Mouse (Mus musculus) neural tube, embryonic 14.5 days (tissue): ENCODE results near the gene Ubap1l. TPM values are rescaled to one million over a fixed set of nuclear protein-coding genes. Genes with fewer than 3 reads are reported as not detected.
A peak's percentile ranks its signal among the peaks of the same experiment; 100 is the strongest.
"Not testable (repeated sequence)": the region's sequence is repeated elsewhere in the genome, so short reads cannot be mapped to it uniquely, and the experiment has no call there.

Experiments
- ATAC-seq: fragments of 200-750 bp; cut with Nextera tagmentation; 2 replicates; pipeline ENCODE4 v1.8.0; 2017; ENCODE audit warnings: low read depth, mild to moderate bottlenecking, moderate TSS enrichment, moderate library complexity
- H3K27ac ChIP-seq: fragments of 300-500 bp; sonication (generic); 2 replicates; pipeline ENCODE4 v1.5.1; 2014; ENCODE audit warnings: low read depth, mild to moderate bottlenecking, control low read depth, low read length, moderate library complexity, mixed read lengths
- H3K27me3 ChIP-seq: fragments of 300-500 bp; sonication (generic); 2 replicates; pipeline ENCODE4 v1.6.1; 2014; ENCODE audit warnings: low read length; ENCODE audit not compliant: control insufficient read depth, insufficient read depth
- H3K36me3 ChIP-seq: fragments of 300-500 bp; sonication (generic); 2 replicates; pipeline ENCODE4 v1.6.1; 2014; ENCODE audit warnings: low read length, mixed read lengths; ENCODE audit not compliant: control insufficient read depth, insufficient read depth
- H3K4me1 ChIP-seq: fragments of 300-500 bp; sonication (generic); 2 replicates; pipeline ENCODE4 v1.6.1; 2014; ENCODE audit warnings: low read length; ENCODE audit not compliant: control insufficient read depth, insufficient read depth
- H3K4me2 ChIP-seq: fragments of 300-500 bp; sonication (generic); 2 replicates; pipeline ENCODE4 v1.6.1; 2014; ENCODE audit warnings: mild to moderate bottlenecking, low read depth, low read length, control low read depth
- H3K4me3 ChIP-seq: fragments of 300-500 bp; sonication (generic); 2 replicates; pipeline ENCODE4 v1.5.1; 2014; ENCODE audit warnings: low read depth, low read length, control low read depth, mixed read lengths
- H3K9ac ChIP-seq: fragments of 300-500 bp; sonication (generic); replicated peaks from 2 replicates; pipeline ENCODE4 v1.6.1; 2014; ENCODE audit warnings: low read depth, mild to moderate bottlenecking, control low read depth, low read length, mixed read lengths
- H3K9me3 ChIP-seq: fragments of 300-500 bp; sonication (generic); 2 replicates; pipeline ENCODE4 v1.6.1; 2016; ENCODE audit warnings: low read length; ENCODE audit not compliant: control insufficient read depth
- WGBS: fragments of 180-500 bp; shearing (Covaris S2); extraction: QIAGEN DNeasy Blood & Tissue Kit; methylation state at CpG from one replicate; pipeline ENCODE4 v1.1.7; 2014; 5-methylcytosine and 5-hydroxymethylcytosine counted together
- polyA plus RNA-seq: library from polyadenylated mRNA; unstranded; fragments of >200 nt; fragmentation: Nextera tagmentation; extraction: Ambion mirVana; gene quantifications from 2 replicates; pipeline ENCODE4 v1.2.1, GENCODE M21; 2014

Gene Ubap1l
- polyA plus RNA-seq, 1 experiment from 2014 or later: 7.2 TPM

DNA sequence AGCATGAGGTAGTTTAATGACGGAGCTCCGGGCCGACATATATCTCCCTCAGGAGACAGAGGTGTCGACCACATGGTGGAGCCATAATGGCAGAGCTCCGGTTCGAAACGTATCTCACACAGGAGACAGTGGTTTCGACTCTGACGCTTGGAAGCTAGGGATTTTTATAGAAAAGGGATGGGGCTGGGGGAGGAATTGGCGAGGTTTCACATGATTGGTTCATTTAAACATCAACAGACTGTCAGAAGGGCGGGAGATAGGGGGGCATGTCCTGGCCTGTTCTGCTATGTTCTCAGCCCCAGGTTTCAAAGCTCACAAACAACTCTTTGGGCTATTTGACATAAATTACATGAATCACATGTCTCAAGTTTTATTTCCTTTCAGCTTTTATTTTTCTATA lies 15.4 kb upstream of the Ubap1l start:
- ATAC-seq: peak; percentile 49; the same call in 1 of the 2 replicates
- Histone ChIP-seq H3K4me3 (peak overlapping the region; percentile 98), H3K27ac (peak overlapping the region; percentile 88), H3K4me1 (peaks cover 12% of the 10 kb centered on the region), H3K9ac (peak overlapping the region; percentile 95; the same call in 1 of the 2 replicates), H3K4me2 (peak overlapping the region; percentile 92)
- not testable (repeated sequence) for H3K9me3 ChIP-seq, H3K27me3 ChIP-seq, H3K36me3 ChIP-seq
- 50% methylated on average over 11 of the region's 11 CpGs for WGBS

DNA sequence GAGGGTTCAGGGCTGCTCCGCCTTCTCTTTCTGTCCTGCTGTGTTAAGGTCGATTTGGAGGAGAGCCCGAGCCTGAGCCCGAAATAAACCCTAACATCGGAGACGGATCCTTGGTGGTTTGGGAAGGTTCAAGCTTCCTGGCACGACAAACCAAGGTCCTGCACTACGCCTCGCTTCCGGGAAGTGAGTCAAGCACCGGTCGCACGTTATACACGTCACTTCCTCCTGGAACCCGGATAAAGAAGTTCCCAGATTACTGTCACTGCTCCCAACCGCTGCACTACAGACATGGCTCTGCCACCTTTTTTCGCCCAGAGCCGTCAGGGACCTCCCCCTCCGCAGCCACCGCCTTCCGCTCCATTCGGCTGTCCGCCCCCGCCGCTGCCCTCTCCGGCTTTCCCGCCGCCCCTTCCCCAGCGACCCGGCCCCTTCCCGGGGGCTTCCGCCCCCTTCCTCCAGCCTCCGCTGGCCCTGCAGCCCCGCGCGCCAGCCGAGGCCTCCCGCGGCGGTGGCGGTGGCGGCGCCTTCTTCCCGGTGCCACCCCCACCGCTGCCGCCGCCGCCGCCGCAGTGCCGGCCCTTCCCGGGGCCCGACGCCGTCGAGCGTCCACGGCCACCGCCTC lies 14.9 kb upstream of the Ubap1l start, which contains the start of gene Pdcd7:
Gene Pdcd7 (plus strand): TSS at position 251 of the 622 bp plus-strand sequence.
- Histone ChIP-seq H3K4me2 (peak within 1 kb of the TSS; percentile 92), H3K4me1 (peaks cover 12% of the 10 kb centered on the region), H3K27me3 (no peaks in the 10 kb centered on the region; the same call in 1 of the 2 replicates), H3K36me3 (no peaks in the 10 kb centered on the region), H3K27ac (peak within 1 kb of the TSS; percentile 88), H3K9me3 (no peaks in the 10 kb centered on the region), H3K4me3 (peak within 1 kb of the TSS; percentile 98), H3K9ac (peak within 1 kb of the TSS; percentile 95)
- WGBS: under 1% methylated on average over 44 of the region's 59 CpGs
- ATAC-seq: peak; percentile 98

DNA sequence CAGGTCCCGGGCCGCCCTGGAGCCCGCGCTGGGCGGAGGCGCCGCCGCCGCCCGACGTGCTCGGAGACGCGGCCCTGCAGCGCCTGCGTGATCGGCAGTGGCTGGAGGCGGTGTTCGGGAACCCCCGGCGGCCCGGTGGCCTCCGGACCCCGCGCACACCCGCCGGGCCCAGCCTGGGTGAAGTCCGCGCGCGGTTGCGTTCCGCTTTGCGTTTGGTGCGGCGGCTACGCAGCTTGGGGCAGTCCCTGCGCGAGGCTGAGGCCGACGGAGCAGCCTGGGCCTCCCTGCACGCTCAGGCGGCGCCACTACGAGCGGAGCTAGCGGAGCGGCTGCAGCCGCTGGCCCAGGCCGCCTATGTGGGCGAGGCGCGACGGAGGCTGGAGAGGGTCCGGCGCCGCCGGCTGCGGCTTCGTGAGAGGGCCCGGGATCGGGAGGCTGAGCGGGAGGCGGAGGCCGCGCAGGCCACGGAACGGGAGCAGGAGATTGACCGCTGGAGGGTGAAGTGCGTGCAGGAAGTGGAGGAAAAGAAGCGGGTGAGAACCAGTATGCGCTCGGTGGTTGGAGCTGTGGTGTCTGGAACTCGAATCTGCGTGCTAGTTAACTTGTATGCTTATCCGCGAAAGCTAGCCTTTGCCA lies 14.2 kb upstream of the Ubap1l start:
- Histone ChIP-seq H3K4me3 (peak overlapping the region; percentile 98), H3K9ac (peak overlapping the region; percentile 95), H3K4me1 (peaks cover 12% of the 10 kb centered on the region), H3K27ac (peak overlapping the region; percentile 88), H3K36me3 (no peaks in the 10 kb centered on the region), H3K9me3 (no peaks in the 10 kb centered on the region), H3K4me2 (peak overlapping the region; percentile 92), H3K27me3 (no peaks in the 10 kb centered on the region; the same call in 1 of the 2 replicates)
- under 1% methylated on average over 69 of the region's 77 CpGs for WGBS
- ATAC-seq: peak; percentile 72

DNA sequence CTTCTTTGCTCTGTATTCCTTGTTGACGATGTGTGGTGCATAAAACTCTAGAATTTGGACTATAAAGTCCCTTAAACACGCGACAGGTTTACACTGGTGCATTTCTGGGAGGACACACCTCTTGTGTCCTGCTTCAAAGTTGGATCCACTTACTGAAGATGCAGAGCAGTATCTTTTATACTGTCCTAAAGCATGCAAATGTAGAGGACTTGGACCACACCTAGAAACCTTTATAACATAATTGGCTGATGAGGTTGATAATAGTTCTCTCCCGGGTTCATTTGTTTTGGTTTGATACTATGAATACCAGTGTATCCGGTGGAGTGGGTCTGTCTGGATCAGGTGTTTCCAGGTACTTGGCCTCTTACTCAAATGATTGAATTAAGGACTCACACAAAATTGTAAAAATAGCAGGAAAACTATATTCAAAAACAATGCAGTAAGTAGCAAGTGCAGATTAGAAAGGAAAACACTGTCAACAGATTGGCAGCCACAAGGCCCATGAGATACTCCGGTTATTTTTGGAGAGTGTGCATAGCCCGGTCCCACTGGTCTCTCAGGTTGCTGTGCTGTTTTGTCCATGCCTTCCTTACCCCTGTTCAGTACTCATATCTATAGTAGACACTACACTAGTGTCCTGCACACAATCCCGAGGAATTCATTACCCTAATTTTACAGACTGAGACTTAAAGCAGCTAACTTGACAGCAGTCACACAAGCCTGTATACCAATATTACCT lies 13.6 kb upstream of the Ubap1l start:
- Histone ChIP-seq H3K4me2 (peak overlapping the region; percentile 92), H3K27me3 (no peaks in the 10 kb centered on the region; the same call in 1 of the 2 replicates), H3K4me1 (peaks cover 12% of the 10 kb centered on the region), H3K9me3 (no peaks in the 10 kb centered on the region), H3K27ac (no peak overlapping the region), H3K9ac (peak overlapping the region; percentile 95), H3K36me3 (no peaks in the 10 kb centered on the region), H3K4me3 (peak overlapping the region; percentile 98)
- ATAC-seq: no peak
- 49% methylated on average over 8 of the region's 8 CpGs for WGBS

DNA sequence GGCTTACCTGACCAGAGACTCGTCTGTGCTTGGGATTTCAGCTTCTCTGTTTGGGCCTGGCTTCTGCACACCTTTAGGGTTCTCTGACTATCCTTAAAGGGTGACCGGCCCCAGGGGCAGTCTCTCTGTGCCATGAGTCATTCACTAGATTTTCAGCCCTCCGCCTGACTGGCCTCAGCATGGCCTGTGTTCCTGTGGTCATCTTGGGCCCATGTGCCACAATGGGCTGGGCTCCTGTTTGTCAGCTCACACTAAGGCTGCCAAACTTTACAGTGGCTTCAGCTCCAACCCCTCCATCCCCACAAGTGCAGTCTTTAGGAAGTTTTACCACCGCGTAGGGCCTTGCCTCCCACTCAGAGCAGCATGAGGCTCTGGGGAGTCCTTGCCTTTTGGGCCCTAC lies 7.6 kb upstream of the Ubap1l start:
- WGBS: 90% methylated on average over 5 of the region's 5 CpGs
- Histone ChIP-seq H3K4me3 (no peak overlapping the region), H3K36me3 (peaks cover 16% of the 10 kb centered on the region), H3K27ac (no peak overlapping the region), H3K9ac (no peak overlapping the region), H3K27me3 (no peaks in the 10 kb centered on the region), H3K4me1 (no peaks in the 10 kb centered on the region), H3K9me3 (no peaks in the 10 kb centered on the region), H3K4me2 (no peak overlapping the region)
- ATAC-seq: no peak

DNA sequence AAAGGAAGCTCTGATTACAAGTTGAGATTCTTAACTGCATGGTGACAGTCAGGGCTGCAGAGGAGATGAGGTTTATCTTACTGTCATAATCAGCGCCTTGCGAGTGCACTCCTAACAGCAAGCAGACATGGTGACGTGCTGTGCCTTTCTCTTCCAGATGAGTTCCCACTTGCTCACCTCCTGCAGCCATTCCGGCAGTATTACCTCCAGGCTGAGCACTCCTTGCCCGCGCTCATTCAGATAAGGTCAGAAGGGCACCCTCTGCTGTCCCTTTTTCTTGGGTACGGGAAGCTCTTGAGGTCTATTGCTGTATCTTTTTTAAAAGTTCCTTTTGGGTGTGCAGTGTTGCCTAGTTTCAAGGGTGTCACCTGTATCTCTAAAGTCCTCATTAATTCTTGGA lies 4.3 kb upstream of the Ubap1l start:
- WGBS: 84% methylated on average over 7 of the region's 7 CpGs
- H3K4me3 ChIP-seq: no peak overlapping the region
- ATAC-seq: no peak
- H3K4me1 ChIP-seq: no peaks in the 10 kb centered on the region
- no peak overlapping the region for H3K27ac ChIP-seq
- no peak overlapping the region for H3K4me2 ChIP-seq
- H3K9ac ChIP-seq: no peak overlapping the region
- H3K9me3 ChIP-seq: no peaks in the 10 kb centered on the region
- peaks cover 44% of the 10 kb centered on the region for H3K36me3 ChIP-seq
- no peaks in the 10 kb centered on the region for H3K27me3 ChIP-seq

DNA sequence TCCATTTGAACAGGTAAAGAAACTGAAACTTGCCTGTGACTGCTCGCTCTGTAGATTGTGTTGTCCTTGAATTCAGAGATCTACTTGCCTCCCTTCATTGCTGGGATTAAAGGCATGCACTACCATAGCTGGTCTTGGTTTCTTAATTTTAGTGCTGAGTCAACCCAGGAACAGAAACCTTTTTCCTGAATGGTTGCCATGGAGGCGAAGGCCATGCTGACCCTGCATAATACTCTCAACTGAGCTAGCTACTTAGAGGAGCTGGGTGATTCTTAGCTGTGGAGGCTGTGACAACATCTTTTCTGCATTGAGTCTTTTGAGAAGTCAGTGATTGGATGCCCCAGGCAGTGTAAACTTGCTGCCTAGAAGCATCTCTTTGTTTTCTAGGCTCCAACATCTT lies 3.9 kb upstream of the Ubap1l start:
- WGBS: 92% methylated on average over 2 of the region's 2 CpGs
- Histone ChIP-seq H3K9me3 (no peaks in the 10 kb centered on the region), H3K9ac (no peak overlapping the region), H3K4me3 (no peak overlapping the region), H3K4me1 (no peaks in the 10 kb centered on the region), H3K4me2 (no peak overlapping the region), H3K36me3 (peaks cover 48% of the 10 kb centered on the region), H3K27me3 (no peaks in the 10 kb centered on the region), H3K27ac (no peak overlapping the region)
- ATAC-seq: no peak

DNA sequence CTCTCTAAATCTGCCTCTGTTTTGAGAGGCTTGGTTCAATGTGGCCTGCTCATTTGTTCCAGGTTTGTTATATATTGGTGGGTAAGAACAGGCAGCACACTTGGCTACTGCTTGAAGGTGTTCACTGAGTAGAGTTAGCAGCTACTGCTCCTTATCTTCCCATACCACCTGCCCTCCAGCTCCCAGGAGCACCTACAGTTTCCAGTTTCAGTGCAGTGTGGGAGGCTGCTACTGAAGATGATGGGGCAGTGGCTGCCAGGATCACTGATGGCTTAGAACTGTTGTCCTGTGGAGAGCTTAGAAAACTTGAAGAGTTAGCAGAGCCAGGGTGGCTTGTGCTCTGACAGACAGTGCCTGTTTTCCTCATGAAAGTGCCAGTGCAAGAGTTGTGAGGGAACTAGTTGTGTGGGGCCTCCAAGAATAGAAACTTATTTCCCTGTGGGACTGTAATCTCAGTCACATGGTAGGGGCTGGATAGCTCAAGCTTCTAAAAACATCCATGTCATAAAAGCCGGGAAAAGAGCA lies 1.8 kb upstream of the Ubap1l start:
- Histone ChIP-seq H3K4me2 (no peak overlapping the region), H3K4me1 (no peaks in the 10 kb centered on the region), H3K36me3 (peaks cover 49% of the 10 kb centered on the region), H3K27ac (no peak overlapping the region), H3K4me3 (no peak overlapping the region), H3K27me3 (no peaks in the 10 kb centered on the region), H3K9me3 (no peaks in the 10 kb centered on the region), H3K9ac (no peak overlapping the region)
- ATAC-seq: no peak
- WGBS: 93% methylated on average over 1 of the region's 1 CpGs

DNA sequence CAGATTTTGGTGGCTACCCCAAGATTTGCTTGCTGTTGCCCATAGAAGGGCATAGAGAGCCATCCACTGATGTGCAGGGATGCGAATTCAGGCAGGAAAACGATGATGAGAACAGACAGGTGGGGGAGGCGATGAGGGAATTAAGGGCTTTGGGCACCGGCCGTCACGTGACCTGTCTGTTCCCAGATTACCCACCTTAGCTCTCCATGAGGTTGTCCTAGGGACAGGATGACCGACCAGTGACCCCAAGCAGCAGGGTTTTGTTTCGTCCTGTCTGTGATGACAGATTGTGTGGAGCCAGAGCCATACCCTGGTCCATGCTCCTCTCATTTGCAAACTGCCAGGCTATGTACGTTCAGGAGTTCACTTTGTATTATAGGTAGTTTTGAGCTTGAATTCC lies 2.8 kb downstream of the Ubap1l start:
- H3K4me3 ChIP-seq: no peak overlapping the region
- ATAC-seq: no peak
- peaks cover 30% of the 10 kb centered on the region for H3K36me3 ChIP-seq
- 68% methylated on average over 9 of the region's 9 CpGs for WGBS
- no peak overlapping the region for H3K9ac ChIP-seq
- H3K9me3 ChIP-seq: no peaks in the 10 kb centered on the region
- H3K4me1 ChIP-seq: no peaks in the 10 kb centered on the region
- no peaks in the 10 kb centered on the region for H3K27me3 ChIP-seq
- no peak overlapping the region for H3K27ac ChIP-seq
- H3K4me2 ChIP-seq: no peak overlapping the region
